Mouse (Mus musculus): Measurements from ENCODE around the gene Esyt1.

Gene Esyt1

DNA sequence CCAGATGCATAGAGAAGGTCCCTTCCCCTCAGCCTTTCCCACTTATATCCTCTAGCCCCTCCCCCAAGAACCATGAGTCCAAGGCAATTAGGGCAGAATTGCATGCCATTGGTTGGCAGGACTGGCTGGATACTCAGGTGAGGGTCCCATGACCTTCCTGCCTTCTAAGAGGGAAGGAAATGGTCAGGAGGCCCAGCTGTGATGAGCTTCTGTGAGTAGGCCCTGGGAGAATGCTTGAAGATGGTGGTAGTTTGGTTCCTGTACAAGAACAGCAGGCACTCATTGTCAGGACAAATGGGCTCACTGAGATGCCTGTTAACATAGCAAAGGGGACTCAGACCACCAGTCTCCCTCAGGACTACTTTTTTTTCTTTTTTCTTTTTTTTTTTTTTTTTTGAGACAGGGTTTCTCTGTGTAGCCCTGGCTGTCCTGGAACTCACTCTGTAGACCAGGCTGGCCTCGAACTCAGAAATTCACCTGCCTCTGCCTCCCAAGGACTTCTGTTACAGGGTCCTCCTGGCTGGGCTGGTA lies 12.7 kb upstream of the Esyt1 start:
- CTCF ChIA-PET, result no interaction called here

DNA sequence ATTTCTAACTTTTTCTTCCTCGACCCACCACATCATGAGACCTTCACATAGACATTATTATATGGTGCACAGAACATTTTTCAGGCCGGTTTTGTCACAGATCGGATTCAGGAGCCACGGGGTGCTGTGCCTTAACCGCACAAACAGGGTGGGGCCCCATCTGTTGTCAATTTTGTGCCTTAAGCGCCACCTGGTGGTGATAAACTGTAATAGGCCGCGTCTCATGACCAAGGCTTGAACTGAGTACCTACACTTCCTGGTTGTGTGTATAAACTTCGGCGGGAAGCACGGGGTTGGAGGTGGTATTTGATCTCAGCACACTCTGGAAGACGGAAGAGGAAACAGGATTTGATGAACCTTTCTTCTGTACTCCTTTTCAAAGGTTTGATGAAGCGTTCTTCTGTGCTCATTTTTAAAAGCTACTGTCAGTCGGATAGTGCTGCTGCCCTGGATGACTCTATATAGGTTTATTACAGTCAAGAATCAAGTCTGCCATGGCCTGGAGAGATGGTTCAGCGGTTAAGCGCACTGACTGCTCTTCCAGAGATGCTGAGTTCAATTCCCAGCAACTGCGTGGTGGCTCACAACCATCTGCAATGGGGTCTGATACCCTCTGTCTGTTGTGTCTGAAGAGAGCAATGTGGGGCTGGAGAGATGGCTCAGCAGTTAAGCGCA lies 10.7 kb upstream of the Esyt1 start:
- CTCF ChIA-PET, result no interaction called here

DNA sequence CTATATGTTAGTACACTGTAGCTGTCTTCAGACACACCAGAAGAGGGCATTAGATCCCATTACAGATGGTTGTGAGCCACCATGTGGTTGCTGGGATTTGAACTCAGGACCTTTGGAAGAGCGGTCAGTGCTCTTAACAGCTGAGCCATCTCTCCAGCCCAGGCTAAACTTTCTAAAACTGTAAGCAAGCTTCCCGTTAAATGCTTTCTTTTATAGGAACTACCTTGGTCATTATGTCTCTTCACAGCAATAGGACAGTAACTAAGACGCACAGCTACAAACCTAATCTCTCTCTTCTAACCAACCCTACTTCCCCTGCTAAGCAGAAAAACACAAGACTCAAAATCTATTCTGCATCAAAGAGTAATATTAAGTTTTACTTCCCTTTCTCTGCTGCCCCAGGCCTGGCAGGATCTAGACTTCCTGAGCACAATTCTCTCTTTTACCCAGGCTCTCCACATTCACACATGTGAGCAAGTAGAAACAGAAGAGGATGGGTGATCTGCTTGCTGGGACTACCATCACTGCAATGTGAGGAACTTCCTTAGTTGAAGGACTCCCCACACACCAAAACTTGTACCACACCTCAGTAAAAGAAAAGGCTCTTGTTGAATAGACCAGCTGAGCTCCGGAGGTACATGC lies 10.1 kb upstream of the Esyt1 start:
- CTCF ChIA-PET, result interaction anchor here (0.6 to 1.1 kb wide), 3 partner anchors 9 to 18 kb away, joined by 3 read pairs; no protein-coding TSS in a partner anchor

DNA sequence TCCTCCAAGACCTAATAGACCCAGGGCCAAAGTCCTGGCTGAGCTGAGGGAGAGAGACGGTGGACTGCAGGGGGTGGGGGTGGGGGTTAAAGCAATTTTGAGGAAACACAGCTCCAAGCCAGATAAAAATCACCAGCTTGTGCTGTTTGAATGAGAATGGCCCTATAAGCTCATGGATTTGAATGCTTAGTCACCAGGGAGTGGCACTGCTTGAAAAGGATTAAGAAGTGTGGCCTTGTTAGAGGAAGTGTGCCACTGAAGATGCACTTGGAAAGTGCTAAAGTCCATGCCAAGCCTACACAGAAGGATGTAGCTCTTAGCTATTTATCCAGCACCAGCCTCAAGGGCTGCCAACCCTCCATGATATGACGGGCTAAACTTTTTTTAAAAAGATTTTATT lies 9.5 kb upstream of the Esyt1 start:
- CTCF ChIA-PET, result interaction anchor here (0.6 to 1.1 kb wide), 3 partner anchors 9 to 17 kb away, joined by 3 read pairs; no protein-coding TSS in a partner anchor

DNA sequence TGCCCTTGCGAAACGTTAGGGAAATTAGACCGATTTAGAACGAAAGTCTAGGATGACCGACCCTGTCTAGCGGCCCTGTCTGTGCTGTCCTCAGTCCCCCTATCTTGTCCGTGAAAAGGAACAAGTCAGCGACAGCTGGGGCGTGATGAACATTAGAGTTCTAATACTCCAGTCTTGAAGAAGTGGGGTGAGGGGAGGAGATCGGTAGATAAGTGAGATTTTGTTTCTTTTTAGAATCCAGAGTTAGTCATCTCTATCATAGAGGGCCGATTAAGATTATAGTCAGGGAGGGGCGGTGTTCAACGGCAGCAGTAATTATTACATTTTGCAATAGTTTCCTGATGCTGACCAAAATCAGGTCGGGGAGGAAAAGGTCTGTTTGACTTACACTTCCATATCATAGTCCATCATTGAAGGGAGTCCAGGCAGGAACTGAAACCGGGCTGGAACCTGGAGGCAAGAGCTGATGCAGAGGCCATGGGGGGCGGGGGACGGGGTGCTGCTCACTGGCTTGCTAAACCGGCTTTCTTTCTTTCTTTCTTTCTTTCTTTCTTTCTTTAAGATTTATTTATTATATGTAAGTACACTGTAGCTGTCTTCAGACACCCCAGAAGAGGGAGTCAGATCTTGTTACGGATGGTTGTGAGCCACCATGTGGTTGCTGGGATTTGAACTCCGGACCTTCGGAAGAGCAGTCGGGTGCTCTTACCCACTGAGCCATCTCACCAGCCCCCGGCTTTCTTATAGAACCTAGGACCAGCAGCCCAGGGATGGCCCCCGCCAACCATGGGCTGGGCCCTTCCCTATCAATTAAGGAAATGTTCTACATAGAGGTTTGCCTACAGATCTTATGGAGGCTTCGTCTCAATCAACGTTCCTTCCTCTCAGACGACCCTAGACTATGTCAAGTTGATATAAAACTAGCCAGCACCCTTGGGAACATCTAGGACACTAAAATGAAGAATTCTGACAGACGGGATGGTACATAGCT lies 990 bp upstream of the Esyt1 start:
- CTCF ChIA-PET, result interaction anchor here (0.7 to 1.1 kb wide), 2 partner anchors 9 to 349 kb away, joined by 3 to 6 read pairs; no protein-coding TSS in a partner anchor

DNA sequence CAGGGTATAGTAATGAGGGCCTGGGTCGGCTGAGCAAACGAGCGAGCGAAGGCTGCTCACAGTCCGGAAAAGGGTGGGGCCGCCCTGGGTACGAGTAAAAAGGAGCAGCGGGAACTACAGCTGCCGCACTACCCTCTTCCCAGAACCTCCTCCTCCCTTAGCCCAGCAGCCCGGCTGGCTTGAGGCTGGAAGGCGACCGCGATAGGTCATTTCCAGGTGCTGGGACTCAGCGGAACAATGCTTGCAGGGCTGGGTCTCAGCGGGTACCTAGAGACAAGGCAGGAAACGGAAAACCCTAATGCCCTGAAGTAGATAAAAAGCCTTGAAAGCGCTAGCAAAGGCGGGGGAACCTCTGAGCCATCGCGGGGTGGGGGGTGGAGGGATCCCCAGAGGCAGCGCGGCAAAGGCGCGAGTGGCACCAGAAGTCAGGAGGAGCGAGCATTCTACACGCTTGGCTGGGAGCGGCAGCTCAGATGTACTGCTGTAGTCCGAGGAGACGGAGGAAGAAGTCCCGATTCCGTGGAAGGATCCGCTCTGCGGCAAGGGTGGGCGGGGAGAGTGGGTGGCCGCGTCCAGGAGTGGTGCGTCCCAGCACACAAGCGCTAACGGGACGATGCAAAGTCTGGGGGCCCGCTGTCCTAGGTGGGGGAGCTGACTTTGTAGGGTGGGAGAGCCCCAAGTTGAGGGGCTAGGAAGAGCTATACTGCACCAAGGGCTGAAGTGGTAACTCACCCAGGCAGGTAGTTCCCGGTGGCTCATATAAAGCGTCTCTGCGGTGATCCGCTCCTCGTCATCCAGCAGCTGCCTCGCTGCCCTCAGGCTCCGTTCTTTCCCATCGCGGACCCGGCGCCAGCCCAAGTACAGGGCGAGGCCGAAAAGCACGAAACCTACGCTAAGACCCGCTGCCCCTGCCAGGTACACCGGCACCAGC lies 674 bp downstream of the Esyt1 start:
- CTCF ChIA-PET, result interaction anchor here (0.6 to 1.6 kb wide), 3 partner anchors 10 to 27 kb away, joined by 3 read pairs; partner anchors contain the start of gene Myl6b

DNA sequence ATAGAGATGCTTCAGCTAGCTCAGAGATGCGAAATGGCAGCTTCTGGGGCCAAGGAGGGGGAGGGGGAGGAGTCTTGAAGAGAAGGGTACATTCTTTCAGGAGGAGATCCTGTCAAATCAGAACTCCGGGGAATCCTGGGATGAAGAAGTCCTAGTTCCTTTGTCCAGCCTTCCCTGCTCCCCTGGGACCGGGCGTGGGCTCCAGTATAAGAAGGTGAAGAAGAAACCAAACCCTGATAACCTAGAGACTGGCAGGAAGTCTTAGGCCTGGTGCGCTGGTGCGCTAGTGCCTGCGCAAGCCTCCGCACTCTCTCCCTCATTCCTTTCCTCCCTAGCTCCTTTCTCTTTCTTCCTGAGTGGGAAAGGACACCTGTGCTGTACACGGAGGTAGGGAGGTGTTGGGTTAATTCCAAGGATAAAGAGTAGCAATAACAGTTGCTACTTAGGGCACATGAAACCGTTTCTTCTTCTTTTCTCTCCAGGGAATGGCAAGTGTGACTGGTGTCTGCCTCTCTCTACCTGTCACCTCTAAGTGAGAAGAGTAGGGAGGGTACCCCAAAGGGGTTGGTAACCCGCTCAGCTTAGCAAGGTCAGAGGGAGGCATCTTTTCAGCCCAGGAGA lies 1.4 kb downstream of the Esyt1 start:
- CTCF ChIA-PET, result interaction anchor here (0.6 to 1.6 kb wide), 3 partner anchors 11 to 95 kb away, joined by 3 read pairs; no protein-coding TSS in a partner anchor

DNA sequence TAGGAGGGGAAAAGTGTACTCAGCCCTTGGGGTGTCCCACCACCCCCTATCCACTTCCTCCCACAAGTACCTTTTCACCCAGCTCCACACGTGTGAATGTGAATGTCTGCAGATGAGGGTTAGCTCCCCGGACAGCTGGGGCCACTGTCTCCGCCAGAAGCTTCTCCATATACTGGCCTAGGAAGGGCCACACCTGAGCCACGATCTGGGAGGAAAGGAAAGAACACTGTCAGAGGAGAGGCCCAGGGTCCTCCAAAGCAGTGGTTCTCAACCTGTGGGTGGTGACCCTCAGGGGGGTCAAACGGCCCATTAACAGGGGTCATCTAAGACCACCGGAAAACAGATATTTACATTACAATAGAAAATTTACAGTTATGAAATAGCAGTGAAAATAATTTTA lies 3.3 kb downstream of the Esyt1 start:
- CTCF ChIA-PET, result no interaction called here

DNA sequence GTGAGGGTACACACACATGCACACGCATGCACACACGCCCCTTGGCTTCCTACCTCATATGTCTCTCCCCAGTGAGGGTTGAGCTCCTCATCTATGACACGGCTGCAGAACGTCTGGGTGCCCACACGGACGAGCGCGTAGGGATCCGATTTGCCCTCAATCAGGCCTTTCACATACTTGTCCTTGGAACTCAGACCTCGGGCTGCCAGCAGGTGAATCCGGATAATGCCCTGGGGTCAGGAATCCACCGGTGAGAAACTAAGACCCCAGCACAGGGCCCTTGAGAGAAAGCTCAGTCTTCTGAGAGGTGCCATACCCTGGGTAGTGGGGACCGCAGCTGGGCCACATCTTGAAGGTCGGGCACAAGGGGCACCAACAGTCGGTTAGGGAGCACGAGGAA lies 5.1 kb downstream of the Esyt1 start:
- CTCF ChIA-PET, result interaction anchor here (0.9 kb wide), 1 partner anchor 53 kb away, joined by 3 read pairs; no protein-coding TSS in a partner anchor

DNA sequence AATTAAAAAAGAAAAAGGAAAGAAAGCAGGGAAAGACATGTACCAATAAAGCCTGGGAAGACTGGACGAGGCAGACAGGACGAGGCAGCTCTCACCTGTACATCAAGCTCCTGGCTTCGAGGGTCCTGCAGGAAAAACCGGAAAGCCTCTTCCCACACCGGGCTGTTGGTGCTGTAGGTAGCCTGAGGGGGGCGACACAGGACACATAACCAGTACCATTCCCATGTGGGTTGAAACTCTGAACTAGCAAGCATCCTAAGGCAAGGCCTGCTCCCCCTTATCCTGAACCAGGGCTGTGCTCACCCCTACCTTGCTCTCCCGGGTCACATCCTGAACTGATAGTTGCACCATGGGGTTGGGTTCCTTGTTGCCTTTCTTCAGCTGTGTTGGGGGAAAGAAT lies 6.8 kb downstream of the Esyt1 start:
- CTCF ChIA-PET, result interaction anchor here (1.3 kb wide), 1 partner anchor 28 kb away, joined by 3 read pairs; no protein-coding TSS in a partner anchor

DNA sequence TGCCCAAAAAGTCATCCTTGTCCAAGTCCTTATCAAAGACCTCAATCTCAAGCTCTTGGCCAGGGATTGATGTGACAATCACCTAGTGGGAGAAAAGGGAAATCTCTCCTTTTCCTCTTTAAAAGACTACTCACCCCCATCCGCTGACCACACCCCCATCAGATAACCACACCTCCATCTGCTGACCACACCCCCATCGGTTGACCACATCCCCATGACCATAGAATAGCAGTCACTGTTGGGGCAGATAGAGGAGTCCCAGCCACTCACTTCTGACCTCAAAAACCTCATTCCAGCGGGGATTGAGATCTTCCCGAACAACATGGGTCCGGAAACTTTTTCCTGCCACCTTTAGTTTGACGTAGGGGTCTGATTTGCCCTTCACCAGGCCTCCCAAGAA lies 9.0 kb downstream of the Esyt1 start:
- CTCF ChIA-PET, result no interaction called here

DNA sequence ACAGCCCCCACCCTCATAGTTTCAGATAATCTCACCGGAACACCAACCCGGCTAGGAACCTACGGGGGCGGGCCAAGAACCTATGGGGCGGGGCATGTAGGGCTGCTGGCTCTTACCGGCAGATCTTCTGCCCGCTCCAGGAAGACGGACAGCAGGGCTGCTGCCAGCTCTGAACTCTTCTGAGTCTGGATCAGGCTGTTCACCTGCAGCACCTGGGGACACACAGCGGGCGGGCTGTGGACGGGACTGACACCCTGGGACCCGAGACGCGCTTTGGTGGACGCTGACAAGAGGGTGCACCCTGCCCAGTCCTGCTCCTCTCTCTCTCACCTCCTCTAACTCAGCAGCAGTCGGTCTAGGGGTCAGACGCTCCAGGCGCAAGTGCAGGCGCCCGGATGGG lies 9.6 kb downstream of the Esyt1 start:
- CTCF ChIA-PET, result no interaction called here

DNA sequence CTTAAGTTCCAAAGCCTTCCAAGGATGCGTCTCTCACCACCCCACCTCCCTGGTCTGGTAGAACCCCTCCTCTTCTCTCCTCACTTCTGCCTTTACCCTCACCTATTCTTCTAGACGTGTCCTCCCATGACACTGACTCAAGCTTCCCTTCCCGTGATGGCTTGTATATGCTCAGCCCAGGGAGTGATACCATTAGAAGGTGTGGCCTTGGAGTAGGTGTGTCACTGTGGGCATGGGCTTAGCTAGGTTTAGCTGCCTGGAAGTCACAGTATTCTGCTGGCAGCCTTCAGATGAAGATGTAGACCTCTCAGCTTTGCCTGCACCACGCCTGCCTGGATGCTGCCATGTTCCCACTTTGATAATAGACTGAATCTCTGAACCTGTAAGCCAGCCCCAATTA lies 10.6 kb downstream of the Esyt1 start:
- CTCF ChIA-PET, result interaction anchor here (0.6 kb wide), 1 partner anchor 47 kb away, joined by 3 read pairs; no protein-coding TSS in a partner anchor

DNA sequence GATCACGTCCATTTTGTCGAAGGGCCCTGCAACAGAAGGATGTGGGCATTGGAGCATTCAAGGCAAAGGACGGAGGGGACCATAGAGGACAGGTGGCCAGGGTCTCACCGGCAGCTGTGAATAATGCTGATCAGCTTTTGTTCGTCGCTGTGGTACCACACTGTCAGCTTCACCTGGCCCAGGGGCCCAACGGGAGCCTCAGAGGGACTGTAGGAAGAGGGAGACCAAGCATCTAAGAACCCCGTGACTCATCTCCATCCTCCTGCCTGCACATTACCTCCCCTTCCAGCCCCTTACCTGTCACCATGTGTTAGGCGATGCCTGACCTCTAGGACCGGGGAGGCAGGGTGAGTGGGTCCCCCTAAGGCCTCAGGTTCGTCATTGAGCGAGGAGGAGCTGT lies 13.9 kb downstream of the Esyt1 start:
- CTCF ChIA-PET, result interaction anchor here (0.5 kb wide), 1 partner anchor 157 kb away, joined by 5 read pairs; no protein-coding TSS in a partner anchor

DNA sequence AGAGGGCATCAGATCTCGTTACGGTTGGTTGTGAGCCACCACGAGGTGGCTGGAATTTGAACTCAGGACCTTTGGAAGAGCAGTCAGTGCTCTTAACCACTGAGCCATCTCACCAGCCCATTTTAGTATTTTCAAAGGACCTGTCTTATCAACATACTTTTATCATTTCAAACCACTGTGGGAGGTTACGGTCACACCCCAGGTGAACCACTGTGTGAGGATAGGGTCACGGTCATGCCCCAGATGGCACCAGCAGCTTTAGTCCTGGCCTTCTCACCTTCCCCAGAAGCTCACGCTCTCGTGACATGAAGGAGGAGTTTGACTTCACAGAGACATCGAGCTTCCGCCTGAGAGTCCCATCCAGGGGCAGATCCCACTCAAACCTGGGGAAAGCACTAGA lies 14.5 kb downstream of the Esyt1 start:
- CTCF ChIA-PET, result no interaction called here

DNA sequence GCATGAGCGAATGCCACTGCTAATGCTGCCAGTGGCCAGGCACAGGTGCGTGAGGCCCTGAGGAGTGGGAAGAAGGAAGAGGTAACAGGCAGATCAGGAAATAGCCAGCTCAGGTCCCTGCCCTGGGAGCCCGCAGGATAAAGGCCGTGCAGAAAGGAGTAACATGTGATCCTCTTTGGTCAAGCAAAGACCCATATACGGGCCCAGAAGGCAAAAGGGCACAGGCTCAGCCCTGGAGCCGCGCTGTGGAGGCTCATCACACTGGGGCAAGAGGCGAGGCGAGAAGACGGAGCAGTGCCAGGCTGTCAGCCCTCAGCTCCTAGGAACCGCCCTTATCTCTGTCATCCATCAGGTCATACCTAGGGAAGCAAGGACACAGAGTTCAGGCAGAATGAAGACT lies 15.4 kb downstream of the Esyt1 start:
- CTCF ChIA-PET, result no interaction called here

DNA sequence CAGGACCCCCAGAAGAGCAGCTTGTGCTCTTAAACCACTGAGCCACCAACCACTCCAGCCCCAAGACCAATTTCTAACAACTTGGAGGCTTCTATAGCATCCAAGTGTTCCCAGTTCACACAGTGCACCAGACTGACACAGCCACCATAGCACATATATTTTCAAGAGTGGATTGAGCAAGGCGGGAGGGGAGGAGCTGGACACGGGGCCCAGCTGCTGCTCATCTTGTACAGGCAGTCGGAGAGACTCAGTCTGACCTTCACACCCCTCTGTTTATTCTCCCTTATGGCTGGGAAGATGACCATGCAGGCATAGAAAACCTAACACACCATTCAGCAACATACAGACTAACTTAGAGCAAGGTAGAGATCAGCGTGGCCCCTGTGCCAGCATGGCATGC lies 15.8 kb downstream of the Esyt1 start:
- CTCF ChIA-PET, result no interaction called here

DNA sequence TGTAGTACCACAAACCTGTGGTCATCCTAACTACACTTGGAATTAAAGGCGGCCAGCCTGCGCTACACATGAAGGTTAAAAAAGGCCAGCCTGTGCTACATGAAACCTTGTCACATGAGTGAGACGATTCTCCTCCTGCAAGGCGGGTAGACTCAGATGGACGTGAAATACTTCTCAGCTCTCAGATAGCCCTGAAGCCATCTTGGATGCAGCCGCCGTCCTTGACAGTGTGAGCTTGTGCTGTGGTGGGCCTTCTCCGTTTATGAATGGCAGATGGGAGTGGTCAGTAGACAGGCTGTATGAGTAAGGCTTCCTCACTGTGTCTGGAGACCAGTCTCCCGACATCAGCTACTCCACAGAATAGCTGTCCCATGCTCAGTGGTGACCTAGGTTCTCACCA lies 16.5 kb downstream of the Esyt1 start:
- CTCF ChIA-PET, result interaction anchor here (0.5 kb wide), 1 partner anchor 9 kb away, joined by 7 read pairs; no protein-coding TSS in a partner anchor

DNA sequence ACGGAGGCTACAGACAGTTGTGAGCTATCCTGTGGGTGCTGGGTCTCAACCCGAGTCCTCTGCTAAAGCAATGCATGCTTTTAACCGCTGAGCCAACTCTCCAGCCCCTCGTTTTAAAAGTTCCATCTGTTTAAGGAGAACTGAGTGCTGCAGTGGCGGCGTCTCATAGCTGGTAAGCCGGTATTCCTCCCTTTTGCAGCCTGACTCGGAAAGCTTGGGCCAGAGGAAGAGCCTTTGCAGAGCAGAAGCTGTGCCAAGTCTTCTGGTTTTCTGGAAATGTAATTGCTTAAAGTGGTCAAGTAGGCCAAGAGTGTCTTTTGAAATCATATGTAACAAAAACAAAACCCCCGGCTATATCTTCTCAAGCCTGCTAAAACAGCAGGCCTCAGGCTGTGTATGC lies 17.4 kb downstream of the Esyt1 start:
- CTCF ChIA-PET, result interaction anchor here (0.6 to 0.7 kb wide), 2 partner anchors 22 to 1543 kb away, joined by 3 to 4 read pairs; no protein-coding TSS in a partner anchor

DNA sequence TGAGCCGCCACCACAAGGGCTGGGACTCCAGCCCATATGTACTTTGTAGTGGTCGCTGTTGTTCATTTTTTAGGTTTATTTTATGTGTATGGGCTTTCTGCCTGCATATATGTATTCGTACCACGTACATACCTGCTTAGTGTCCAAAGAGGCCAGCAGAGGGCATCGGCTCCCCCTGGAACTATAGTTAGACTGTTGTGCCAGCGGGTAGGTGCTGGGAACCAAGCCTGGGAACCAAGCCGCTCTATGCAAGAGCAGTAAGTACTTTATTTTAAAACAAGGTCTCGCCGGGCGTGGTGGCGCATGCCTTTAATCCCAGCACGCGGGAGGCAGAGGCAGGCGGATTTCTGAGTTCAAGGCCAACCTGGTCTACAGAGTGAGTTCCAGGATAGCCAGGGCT lies 19.7 kb downstream of the Esyt1 start:
- CTCF ChIA-PET, result no interaction called here

Measured in spleen, embryonic (tissue).